Mouse (Mus musculus) kidney, adult 9 months (tissue): ENCODE measurements at regions not wholly inside any gene's neighbourhood (a gene's known extent, or its start where the extent isn't known, plus 50 kb on each side); places are given as distances from the start of the nearest gene placed in this dataset.
A peak's percentile ranks its signal among the peaks of the same experiment; 100 is the strongest.

Source experiments
- DNase-seq: peaks from one replicate; pipeline ENCODE4 v3.0.0; 2022

GRCm38 (mm10) chr7:133468346-133468745, 133.6 kb downstream of the Tex36 start:
- no peak for DNase-seq

- no peak for DNase-seq
Measured at GRCm38 (mm10) chr7:133467579-133467978, 134.4 kb downstream of the Tex36 start.

GRCm38 (mm10) chr7:133459306-133459705, 142.7 kb downstream of the Tex36 start:
- DNase-seq, result no peak

- DNase-seq, result peak; percentile 19
Measured at GRCm38 (mm10) chr7:133457436-133458324, 144.3 kb downstream of the Tex36 start.

- no peak for DNase-seq
Measured at GRCm38 (mm10) chr7:133450246-133450645, 151.7 kb downstream of the Tex36 start.

GRCm38 (mm10) chr7:133447079-133447478, 154.9 kb downstream of the Tex36 start:
- no peak for DNase-seq

GRCm38 (mm10) chr7:133441661-133442060, 160.3 kb downstream of the Tex36 start:
- no peak for DNase-seq

- DNase-seq, result no peak
Measured at GRCm38 (mm10) chr7:133441169-133441568, 160.8 kb downstream of the Tex36 start.

GRCm38 (mm10) chr7:133440711-133441110, 161.2 kb downstream of the Tex36 start:
- DNase-seq, result no peak

GRCm38 (mm10) chr7:133440086-133440485, 161.9 kb downstream of the Tex36 start:
- DNase-seq, result no peak

- DNase-seq, result no peak
Measured at GRCm38 (mm10) chr7:133438631-133439030, 163.3 kb downstream of the Tex36 start.

- no peak for DNase-seq
Measured at GRCm38 (mm10) chr7:133437866-133438265, 164.1 kb downstream of the Tex36 start.

- DNase-seq, result no peak
Measured at GRCm38 (mm10) chr7:133435596-133436357, 166.2 kb downstream of the Tex36 start.

- no peak for DNase-seq
Measured at GRCm38 (mm10) chr7:133434027-133434820, 167.7 kb downstream of the Tex36 start.

GRCm38 (mm10) chr7:133432343-133432742, 169.6 kb downstream of the Tex36 start:
- DNase-seq, result no peak

- no peak for DNase-seq
Measured at GRCm38 (mm10) chr7:133402072-133402471, 199.9 kb downstream of the Tex36 start.

GRCm38 (mm10) chr7:133400691-133401090, 201.3 kb downstream of the Tex36 start:
- DNase-seq, result no peak

- DNase-seq, result no peak
Measured at GRCm38 (mm10) chr7:133388716-133389115, 213.2 kb downstream of the Tex36 start.

GRCm38 (mm10) chr7:133382032-133382712, 219.8 kb downstream of the Tex36 start:
- peak; percentile 22 for DNase-seq

- no peak for DNase-seq
Measured at GRCm38 (mm10) chr7:133379373-133379772, 222.6 kb downstream of the Tex36 start.

- DNase-seq, result no peak
Measured at GRCm38 (mm10) chr7:133378338-133378737, 223.6 kb downstream of the Tex36 start.

- DNase-seq, result no peak
Measured at GRCm38 (mm10) chr7:133376833-133377484, 225.0 kb downstream of the Tex36 start.
